Mouse (Mus musculus) CH12F3 (cell line): ENCODE results near the gene Coa6.
"Not testable (repeated sequence)": the region's sequence is repeated elsewhere in the genome, so short reads cannot be mapped to it uniquely, and the experiment has no call there.

Experiments used
- in situ Hi-C: fragments of 300-500 bp; cut with MboI; formaldehyde crosslinking; loops from 2 replicates; pipeline ENCODE4 v1.14.3; 2020; ENCODE audit warnings: low sequenced_read_pairs

Gene Coa6

GRCm38 (mm10) chr8:126422174-126422919 lies at the start of gene Coa6:
Gene Coa6, plus strand, starts transcription at chr8:126422515.
- in situ Hi-C loops, result no loop called here

- in situ Hi-C loops, result no loop called here
These were observed 42.7 kb upstream of the Coa6 start for GRCm38 (mm10) chr8:126379580-126379979.

- in situ Hi-C loops, result no loop called here
These were observed 42.2 kb upstream of the Coa6 start for GRCm38 (mm10) chr8:126380141-126380540.

GRCm38 (mm10) chr8:126381299-126381698 lies 41.0 kb upstream of the Coa6 start:
- in situ Hi-C loops, result no loop called here

- in situ Hi-C loops, result no loop called here
These were observed 40.1 kb upstream of the Coa6 start for GRCm38 (mm10) chr8:126382216-126382615.

GRCm38 (mm10) chr8:126382749-126383148 lies 39.6 kb upstream of the Coa6 start:
- in situ Hi-C loops, result no loop called here

GRCm38 (mm10) chr8:126387566-126387965 lies 34.7 kb upstream of the Coa6 start:
- in situ Hi-C loops, result no loop called here

- in situ Hi-C loops, result no loop called here
These were observed 30.8 kb upstream of the Coa6 start for GRCm38 (mm10) chr8:126391541-126391940.

- in situ Hi-C loops, result no loop called here
These were observed 26.9 kb upstream of the Coa6 start for GRCm38 (mm10) chr8:126395386-126395785.

- in situ Hi-C loops, result no loop called here
These were observed 26.4 kb upstream of the Coa6 start for GRCm38 (mm10) chr8:126395917-126396316.

- in situ Hi-C loops, result no loop called here
These were observed 24.0 kb upstream of the Coa6 start for GRCm38 (mm10) chr8:126398349-126398748.

GRCm38 (mm10) chr8:126404550-126404949 lies 17.8 kb upstream of the Coa6 start:
- in situ Hi-C loops, result not testable (repeated sequence)

- in situ Hi-C loops, result no loop called here
These were observed 17.3 kb upstream of the Coa6 start for GRCm38 (mm10) chr8:126405030-126405429.

GRCm38 (mm10) chr8:126420834-126421233 lies 1.5 kb upstream of the Coa6 start:
- in situ Hi-C loops, result no loop called here

- in situ Hi-C loops, result no loop called here
These were observed 595 bp downstream of the Coa6 start for GRCm38 (mm10) chr8:126422920-126423300.

GRCm38 (mm10) chr8:126424163-126424562 lies 1.8 kb downstream of the Coa6 start:
- in situ Hi-C loops, result no loop called here

- in situ Hi-C loops, result no loop called here
These were observed 2.6 kb downstream of the Coa6 start for GRCm38 (mm10) chr8:126424946-126425345.

- in situ Hi-C loops, result no loop called here
These were observed 7.3 kb downstream of the Coa6 start for GRCm38 (mm10) chr8:126429635-126430034.

GRCm38 (mm10) chr8:126433827-126434226 lies 11.5 kb downstream of the Coa6 start:
- in situ Hi-C loops, result no loop called here

- in situ Hi-C loops, result no loop called here
These were observed 16.6 kb downstream of the Coa6 start for GRCm38 (mm10) chr8:126438937-126439336.

GRCm38 (mm10) chr8:126451158-126451557 lies 28.8 kb downstream of the Coa6 start:
- in situ Hi-C loops, result no loop called here

- in situ Hi-C loops, result no loop called here
These were observed 33.1 kb downstream of the Coa6 start for GRCm38 (mm10) chr8:126455383-126455782.

- in situ Hi-C loops, result no loop called here
These were observed 38.0 kb downstream of the Coa6 start for GRCm38 (mm10) chr8:126460274-126460673.
